Mouse (Mus musculus) heart, adult 9 months (tissue): Measurements from ENCODE around the gene Prmt1.

Experiments
- DNase-seq, 2 experiments: peaks; one replicate each; pipeline ENCODE4 v3.0.0; 2022; ENCODE audit warnings: low spot score in 2 of 2

Gene Prmt1

GRCm38 (mm10) chr7:44978300-44978699 is 8.1 kb downstream of the Prmt1 start:
- no peak for DNase-seq

DNA sequence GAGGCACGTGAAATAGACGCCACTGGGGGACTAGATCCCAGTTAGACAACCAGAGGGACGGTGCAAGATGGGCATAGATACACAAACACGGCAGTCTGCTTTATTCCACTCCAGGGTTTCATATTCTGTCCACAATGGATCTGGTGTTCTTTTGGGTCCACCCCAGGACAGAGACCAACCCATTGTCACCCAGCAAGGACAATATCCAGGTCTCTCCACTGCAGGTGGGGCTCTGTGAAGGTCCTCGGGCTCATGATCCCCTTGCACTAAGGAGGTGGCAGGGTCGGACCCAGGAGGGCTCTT is 11.3 kb downstream of the Prmt1 start:
- no peak for DNase-seq

GRCm38 (mm10) chr7:44974383-44975116 is 11.8 kb downstream of the Prmt1 start, which contains the start of gene Cpt1c:
Cpt1c (minus strand) TSS chr7:44974851.
- peak; percentile 71 to 74 for DNase-seq

GRCm38 (mm10) chr7:44973415-44974130 is 12.8 kb downstream of the Prmt1 start:
- DNase-seq = no peak

- no peak for DNase-seq
Measured at GRCm38 (mm10) chr7:44971142-44971541, 15.2 kb downstream of the Prmt1 start.

GRCm38 (mm10) chr7:44970231-44970691 is 16.1 kb downstream of the Prmt1 start:
- DNase-seq = peak; percentile 86 to 89

- no peak for DNase-seq
Measured at GRCm38 (mm10) chr7:44966638-44967037, 19.7 kb downstream of the Prmt1 start.

DNA sequence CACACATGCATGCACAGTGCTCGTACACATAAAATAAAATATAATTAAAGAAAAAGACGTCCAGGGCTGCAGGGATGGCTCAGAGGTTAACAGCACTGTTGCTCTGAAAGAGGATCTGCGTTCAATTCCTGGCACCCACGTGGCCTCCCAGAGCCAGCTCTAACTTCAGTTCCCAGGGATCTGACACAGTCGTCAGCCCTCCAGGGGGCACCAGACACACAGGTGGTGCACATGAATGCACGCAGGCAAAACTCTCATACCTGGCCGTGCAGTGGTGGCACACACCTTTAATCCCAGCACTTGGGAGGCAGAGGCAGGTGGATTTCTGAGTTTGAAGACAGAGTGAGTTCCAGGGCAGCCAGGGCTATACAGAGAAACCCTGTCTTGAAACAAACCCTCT is 20.4 kb downstream of the Prmt1 start:
- no peak for DNase-seq

- DNase-seq = no peak
Measured at GRCm38 (mm10) chr7:44964990-44965389, 21.4 kb downstream of the Prmt1 start.

- DNase-seq = no peak
Measured at GRCm38 (mm10) chr7:44962831-44963230, 23.5 kb downstream of the Prmt1 start.

DNA sequence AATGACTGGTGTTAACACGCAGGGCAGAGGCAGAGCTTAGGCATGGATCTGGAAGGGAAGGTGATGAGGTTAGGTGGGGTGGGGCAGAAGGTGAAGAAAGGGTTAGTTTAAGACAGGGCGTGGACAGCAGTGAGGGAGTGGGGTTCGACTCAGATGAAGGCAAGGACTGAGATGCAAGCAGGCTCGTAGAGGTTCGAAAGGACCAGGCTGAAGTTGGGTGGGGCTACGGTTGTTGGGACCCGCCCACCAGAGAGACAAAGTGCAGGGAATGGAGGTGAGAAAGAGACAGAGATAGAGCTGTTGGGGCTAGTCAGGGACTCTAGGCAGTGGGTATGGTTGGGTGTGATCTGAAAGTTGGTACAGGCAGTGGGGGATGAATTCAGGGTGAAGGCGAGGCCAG is 24.0 kb downstream of the Prmt1 start:
- DNase-seq = no peak

DNA sequence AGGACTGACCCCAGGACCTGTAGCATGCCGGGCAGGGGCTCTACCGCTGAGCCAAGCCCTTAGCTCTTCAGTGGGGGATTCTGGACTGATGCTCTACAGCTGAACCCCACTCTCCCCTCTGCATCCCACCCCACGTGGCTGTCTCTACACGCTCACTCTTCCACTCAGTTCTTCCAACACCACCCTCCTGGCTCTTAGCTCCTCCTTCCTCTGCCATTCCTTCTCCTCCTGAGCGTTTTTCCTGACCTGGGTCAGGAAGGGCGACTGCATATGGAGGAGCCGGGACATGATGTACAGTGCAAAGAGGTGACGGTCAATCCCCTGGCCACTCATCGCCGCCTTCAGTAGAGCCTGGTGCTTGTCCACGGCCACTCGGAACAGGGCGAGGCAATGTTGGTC is 25.9 kb downstream of the Prmt1 start:
- no peak for DNase-seq

- DNase-seq = no peak
Measured at GRCm38 (mm10) chr7:44959874-44960511, 26.4 kb downstream of the Prmt1 start.

GRCm38 (mm10) chr7:44959281-44959680 is 27.1 kb downstream of the Prmt1 start:
- no peak for DNase-seq

DNA sequence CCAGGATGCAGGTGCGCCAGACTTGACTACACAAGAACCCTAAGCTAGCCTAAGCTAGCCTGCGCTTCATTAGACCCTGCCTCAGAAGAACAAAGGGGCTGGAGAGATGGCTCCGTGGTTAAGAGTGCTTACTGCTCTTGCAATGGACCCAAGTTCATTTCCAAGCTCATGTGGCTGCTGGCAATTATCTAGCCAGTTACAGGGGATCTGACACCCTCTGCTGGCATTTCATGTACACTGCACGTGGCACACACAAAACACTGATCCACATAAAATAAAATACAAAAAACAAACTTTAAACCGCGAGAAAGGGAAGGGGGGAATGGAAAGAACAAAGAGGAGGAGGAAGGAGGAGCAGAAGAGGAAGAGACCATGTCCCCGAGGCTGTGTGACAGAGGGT is 28.2 kb downstream of the Prmt1 start:
- DNase-seq = peak in 1 of 2 experiments; percentile 44

DNA sequence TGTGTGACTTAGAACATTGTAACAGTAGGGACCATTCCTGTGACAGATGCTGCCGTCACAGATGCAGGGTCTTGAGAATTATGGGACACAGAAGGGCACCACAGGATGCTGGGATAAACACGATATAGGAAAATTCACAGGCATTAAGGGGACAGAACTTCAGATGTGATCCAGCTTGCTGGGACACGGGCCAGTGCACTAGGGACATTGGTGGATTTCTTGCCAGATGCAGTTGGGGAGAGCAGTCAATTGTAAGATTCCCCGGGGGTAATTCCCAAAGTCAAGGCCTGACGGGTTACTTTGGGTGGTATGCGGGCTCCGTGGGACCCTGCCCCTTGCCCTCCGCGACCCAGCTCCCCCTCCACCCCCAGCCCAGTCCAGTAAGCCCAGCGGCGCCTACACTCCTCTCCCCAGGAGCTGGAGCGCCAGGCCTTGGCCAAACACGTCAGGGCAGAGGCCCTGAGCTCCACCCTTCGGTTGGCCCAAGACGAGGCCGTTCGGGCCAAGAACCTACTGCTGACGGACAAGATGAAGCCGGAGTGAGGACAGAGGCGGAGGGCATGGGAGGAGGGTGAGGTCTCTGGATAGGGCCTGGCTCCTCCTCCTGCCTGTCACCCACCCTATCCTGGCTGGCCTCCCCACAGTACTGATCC is 29.1 kb downstream of the Prmt1 start:
- DNase-seq = peak; percentile 69 to 75

- no peak for DNase-seq
Measured at GRCm38 (mm10) chr7:44956266-44956665, 30.1 kb downstream of the Prmt1 start.

GRCm38 (mm10) chr7:44955628-44956027 is 30.7 kb downstream of the Prmt1 start:
- no peak for DNase-seq

- no peak for DNase-seq
Measured at GRCm38 (mm10) chr7:44954091-44954885, 32.1 kb downstream of the Prmt1 start.

DNA sequence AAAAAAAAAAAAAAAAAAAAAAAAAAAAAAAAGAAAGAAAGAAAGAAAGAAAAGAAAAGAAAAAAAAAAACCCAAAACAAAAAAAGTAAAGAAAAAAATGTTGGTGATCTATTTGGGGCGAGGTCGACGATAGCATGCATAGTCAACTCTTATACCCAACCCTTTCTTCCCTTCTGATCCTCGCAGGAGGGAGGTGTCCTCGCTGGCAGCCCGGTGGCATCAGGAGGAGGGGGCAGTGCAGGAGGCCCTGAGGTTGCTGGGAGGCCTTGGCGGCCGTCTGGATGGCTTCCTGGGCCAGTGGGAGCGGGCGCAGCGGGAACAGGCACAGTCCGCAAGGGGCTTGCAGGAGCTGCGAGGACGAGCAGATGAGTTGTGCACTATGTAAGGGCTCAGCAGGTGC is 32.8 kb downstream of the Prmt1 start:
- no peak for DNase-seq

DNA sequence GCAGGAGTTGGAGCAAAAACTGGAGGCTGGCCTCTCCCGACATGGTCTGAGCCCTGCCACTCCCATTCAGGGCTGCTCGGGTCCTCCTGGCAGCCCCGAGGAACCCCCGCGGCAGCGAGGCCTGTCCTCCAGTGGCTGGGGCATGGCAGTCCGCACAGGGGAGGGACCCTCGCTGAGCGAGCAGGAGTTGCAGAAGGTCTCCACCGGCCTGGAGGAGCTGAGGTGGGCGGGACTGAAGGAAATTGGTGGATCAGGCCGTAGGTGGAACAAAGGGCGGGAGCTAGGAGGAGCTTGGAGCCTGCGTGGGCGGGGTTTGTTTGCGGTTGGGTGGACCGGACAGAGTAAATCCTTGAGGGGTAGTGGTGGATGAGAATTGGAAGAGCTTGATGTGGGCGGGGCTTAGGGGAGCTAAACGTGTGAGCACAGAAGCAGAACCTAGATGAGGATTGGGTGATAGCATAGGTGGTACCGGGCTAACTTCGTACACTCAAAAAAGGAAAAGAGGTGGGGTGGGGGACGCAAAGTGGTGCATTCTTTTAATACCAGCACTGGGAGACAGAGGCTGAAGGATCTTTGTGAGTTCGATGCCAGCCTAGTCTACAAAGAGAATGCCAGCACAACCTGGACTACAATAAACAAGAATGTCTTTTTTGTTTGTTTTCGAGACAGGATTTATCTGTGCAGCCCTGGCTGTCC is 33.6 kb downstream of the Prmt1 start:
- peak; percentile 94 to 95 for DNase-seq
